Mouse (Mus musculus) liver, embryonic 16.5 days (tissue): ENCODE results near the gene Mipol1. TPM values are rescaled to one million over a fixed set of nuclear protein-coding genes. Genes with fewer than 3 reads are reported as not detected.
"Not testable (repeated sequence)": the region's sequence is repeated elsewhere in the genome, so short reads cannot be mapped to it uniquely, and the experiment has no call there.

Experiments
- ATAC-seq: fragments of 200-750 bp; cut with Nextera tagmentation; 2 replicates; pipeline ENCODE4 v1.8.0; 2017; ENCODE audit warnings: low read depth, mild to moderate bottlenecking, moderate number of reproducible peaks, moderate library complexity
- H3K27ac ChIP-seq: fragments of 300-500 bp; sonication (generic); 2 replicates; pipeline ENCODE4 v1.5.1; 2014; ENCODE audit warnings: mild to moderate bottlenecking, low read length
- H3K27me3 ChIP-seq: fragments of 300-500 bp; sonication (generic); 2 replicates; pipeline ENCODE4 v1.6.1; 2014; ENCODE audit warnings: low read depth, low read length, mixed read lengths; ENCODE audit not compliant: control insufficient read depth, insufficient read depth
- H3K36me3 ChIP-seq: fragments of 300-500 bp; sonication (generic); 2 replicates; pipeline ENCODE4 v1.6.1; 2014; ENCODE audit warnings: mild to moderate bottlenecking; ENCODE audit not compliant: control insufficient read depth, insufficient read depth
- H3K4me1 ChIP-seq: fragments of 300-500 bp; sonication (generic); 2 replicates; pipeline ENCODE4 v1.6.1; 2014; ENCODE audit warnings: low read depth, low read length, mixed read lengths; ENCODE audit not compliant: control insufficient read depth
- H3K4me2 ChIP-seq: fragments of 300-500 bp; sonication (generic); 2 replicates; pipeline ENCODE4 v1.6.1; 2014; ENCODE audit warnings: low read depth, low read length, mixed read lengths
- H3K4me3 ChIP-seq: fragments of 300-500 bp; sonication (generic); 2 replicates; pipeline ENCODE4 v1.5.1; 2014; ENCODE audit warnings: low read depth, mild to moderate bottlenecking, low read length
- H3K9ac ChIP-seq: fragments of 300-500 bp; sonication (generic); 2 replicates; pipeline ENCODE4 v1.6.1; 2014; ENCODE audit warnings: low read depth, low read length
- H3K9me3 ChIP-seq: fragments of 300-500 bp; sonication (generic); replicated peaks from 2 replicates; pipeline ENCODE4 v1.6.1; 2016; ENCODE audit warnings: low read length; ENCODE audit not compliant: control insufficient read depth
- WGBS: fragments of 180-500 bp; shearing (Covaris S2); extraction: QIAGEN DNeasy Blood & Tissue Kit; methylation state at CpG from one replicate; pipeline ENCODE4 v1.1.7; 2014; ENCODE audit not compliant: insufficient replicate concordance; 5-methylcytosine and 5-hydroxymethylcytosine counted together
- polyA plus RNA-seq: library from polyadenylated mRNA; unstranded; fragments of >200 nt; fragmentation: Nextera tagmentation; extraction: Ambion mirVana; gene quantifications from 2 replicates; pipeline ENCODE4 v1.2.1, GENCODE M21; 2015

Gene Mipol1
- polyA plus RNA-seq, 1 experiment from 2014 or later = 2.7 TPM

DNA sequence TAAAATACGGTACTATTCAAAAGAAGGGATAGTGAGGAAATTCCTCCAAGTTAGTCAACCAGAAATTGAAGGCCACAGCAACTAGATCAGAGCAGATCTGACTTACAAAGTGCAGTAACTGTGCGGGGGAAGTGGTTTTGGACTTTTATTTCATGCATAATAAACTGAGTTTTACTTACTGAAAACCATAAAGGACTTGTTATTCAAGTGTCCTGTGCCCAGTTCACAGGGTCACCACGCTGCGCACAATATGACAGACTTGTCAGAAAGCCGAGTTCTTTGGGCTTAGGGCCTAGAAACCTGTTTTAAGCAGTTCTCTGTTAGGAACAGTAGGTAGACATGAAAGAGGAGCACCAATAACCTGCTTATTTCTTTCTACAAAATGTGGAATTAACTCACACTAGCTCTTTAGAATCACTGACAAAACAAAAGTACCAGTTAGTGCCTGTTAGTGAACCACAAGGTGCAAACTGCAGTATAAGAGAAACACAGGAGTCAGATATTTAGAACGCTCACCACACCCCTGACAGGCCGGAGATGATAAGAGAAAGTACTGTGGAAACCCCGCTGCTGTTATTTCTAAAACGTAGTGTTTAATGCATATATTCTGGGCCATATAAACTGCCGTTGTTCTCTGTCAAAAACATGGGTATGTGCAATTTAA, 32.7 kb upstream of the Mipol1 start, which contains the start of gene Slc25a21:
Gene Slc25a21 (minus strand): TSS at position 110 of the 664 bp plus-strand sequence.
- peak; percentile 84 for ATAC-seq
- peaks cover 15% of the 10 kb centered on the region for H3K4me1 ChIP-seq
- no peaks in the 10 kb centered on the region for H3K9me3 ChIP-seq
- H3K27ac ChIP-seq = peak within 1 kb of the TSS; percentile 95
- no peaks in the 10 kb centered on the region for H3K36me3 ChIP-seq
- WGBS = 19% methylated on average over 10 of the region's 10 CpGs
- peak within 1 kb of the TSS; percentile 97 for H3K9ac ChIP-seq
- H3K4me2 ChIP-seq = peak within 1 kb of the TSS; percentile 77
- peak within 1 kb of the TSS; percentile 87 for H3K4me3 ChIP-seq
- no peaks in the 10 kb centered on the region for H3K27me3 ChIP-seq

DNA sequence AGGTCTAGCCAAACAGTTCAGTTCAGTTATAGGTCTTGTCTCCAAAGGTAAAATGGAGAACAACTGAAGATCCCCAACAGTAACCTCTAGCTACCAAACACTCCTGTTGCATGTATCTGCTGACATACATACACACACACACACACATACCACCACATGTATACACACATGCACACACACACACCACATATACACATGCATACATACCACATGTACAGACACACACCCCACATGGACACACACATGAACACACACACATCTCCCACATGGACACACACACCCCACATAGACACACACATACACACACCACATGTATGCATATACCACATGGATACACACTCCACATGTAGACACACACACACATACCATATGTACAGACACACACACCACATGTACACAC, 32.0 kb upstream of the Mipol1 start:
- Histone ChIP-seq H3K4me3 (peak overlapping the region; percentile 17), H3K4me2 (peak overlapping the region; percentile 77), H3K36me3 (no peaks in the 10 kb centered on the region), H3K9ac (peak overlapping the region; percentile 48), H3K4me1 (peaks cover 11% of the 10 kb centered on the region), H3K27ac (peak overlapping the region; percentile 89), H3K27me3 (no peaks in the 10 kb centered on the region), H3K9me3 (no peaks in the 10 kb centered on the region)
- no peak for ATAC-seq

DNA sequence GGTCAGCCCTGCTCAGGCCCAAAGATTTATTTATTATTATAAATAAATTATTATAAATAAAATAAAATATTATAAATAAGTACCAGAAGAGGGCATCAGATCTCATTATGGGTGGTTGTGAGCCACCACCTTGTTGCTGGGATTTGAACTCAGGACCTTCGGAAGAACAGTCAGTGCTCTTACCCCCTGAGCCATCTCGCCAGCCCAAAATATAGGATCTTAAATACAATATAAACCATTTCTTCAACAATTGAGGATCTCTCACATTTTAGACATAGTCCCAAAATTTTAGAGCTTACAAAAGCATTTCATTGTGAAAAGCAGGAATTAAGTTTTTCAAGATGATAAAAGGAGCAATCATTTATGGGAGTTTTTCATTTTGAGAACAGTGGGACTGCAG, 30.8 kb upstream of the Mipol1 start:
- H3K4me3 ChIP-seq = no peak overlapping the region
- no peak overlapping the region for H3K9ac ChIP-seq
- no peaks in the 10 kb centered on the region for H3K27me3 ChIP-seq
- no peaks in the 10 kb centered on the region for H3K36me3 ChIP-seq
- peaks cover 9% of the 10 kb centered on the region for H3K4me1 ChIP-seq
- no peak overlapping the region for H3K27ac ChIP-seq
- ATAC-seq = no peak
- no peak overlapping the region for H3K4me2 ChIP-seq
- 84% methylated on average over 2 of the region's 2 CpGs for WGBS
- H3K9me3 ChIP-seq = no peaks in the 10 kb centered on the region

DNA sequence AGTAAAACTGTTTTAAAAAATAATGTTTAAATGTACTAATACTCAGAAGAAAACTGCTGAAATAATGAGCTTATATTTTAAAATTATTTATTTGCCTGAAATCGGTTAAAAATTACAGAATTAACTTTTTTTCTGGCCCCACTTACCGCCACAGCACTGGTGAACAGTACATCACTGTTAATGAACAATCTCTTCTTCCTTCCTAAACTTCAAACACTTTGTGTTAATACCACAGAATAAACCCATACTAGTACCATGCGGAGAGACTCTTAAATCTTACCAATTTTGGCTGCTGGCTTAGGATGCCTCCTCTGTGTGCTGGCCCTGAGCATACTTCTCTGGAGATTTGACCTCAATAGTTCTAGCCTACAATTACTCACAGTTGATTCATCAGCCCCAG, 28.3 kb upstream of the Mipol1 start:
- ATAC-seq = no peak
- Histone ChIP-seq H3K27me3 (no peaks in the 10 kb centered on the region), H3K9me3 (no peaks in the 10 kb centered on the region), H3K4me3 (no peak overlapping the region), H3K9ac (no peak overlapping the region), H3K36me3 (no peaks in the 10 kb centered on the region), H3K4me1 (peaks cover 8% of the 10 kb centered on the region), H3K27ac (no peak overlapping the region), H3K4me2 (no peak overlapping the region)
- WGBS = 83% methylated on average over 3 of the region's 3 CpGs

DNA sequence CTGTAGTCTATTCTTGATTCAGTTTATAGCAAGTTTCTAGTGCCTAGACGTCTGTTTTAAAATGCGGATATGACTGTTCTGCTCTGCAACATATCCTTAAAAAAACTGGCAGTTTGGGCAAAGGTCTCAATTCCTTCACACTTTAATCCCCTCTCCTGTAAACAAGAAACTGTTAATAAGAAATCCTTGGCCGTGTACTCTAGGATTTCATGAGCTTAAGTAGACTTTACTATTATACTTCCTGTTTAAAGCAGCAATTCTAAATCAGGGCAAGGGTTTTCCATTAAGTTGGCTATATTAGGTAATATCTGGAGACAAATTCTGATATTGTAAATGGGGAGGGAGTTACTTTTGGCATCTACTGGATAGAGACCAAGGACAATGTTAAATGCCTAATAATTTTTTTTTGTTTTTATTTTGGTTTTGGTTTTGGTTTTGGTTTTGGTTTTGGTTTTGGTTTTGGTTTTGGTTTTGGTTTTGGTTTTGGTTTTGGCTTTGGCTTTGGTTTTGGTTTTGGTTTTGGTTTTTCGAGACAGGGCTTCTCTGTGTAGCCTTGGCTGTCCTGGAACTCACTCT, 25.9 kb upstream of the Mipol1 start:
- no peaks in the 10 kb centered on the region for H3K9me3 ChIP-seq
- H3K9ac ChIP-seq = no peak overlapping the region
- H3K36me3 ChIP-seq = no peaks in the 10 kb centered on the region
- no peak overlapping the region for H3K4me2 ChIP-seq
- no peaks in the 10 kb centered on the region; the same call in 1 of the 2 replicates for H3K4me1 ChIP-seq
- ATAC-seq = no peak
- no peak overlapping the region for H3K27ac ChIP-seq
- H3K4me3 ChIP-seq = no peak overlapping the region
- no peaks in the 10 kb centered on the region for H3K27me3 ChIP-seq
- WGBS = 66% methylated on average over 4 of the region's 4 CpGs

DNA sequence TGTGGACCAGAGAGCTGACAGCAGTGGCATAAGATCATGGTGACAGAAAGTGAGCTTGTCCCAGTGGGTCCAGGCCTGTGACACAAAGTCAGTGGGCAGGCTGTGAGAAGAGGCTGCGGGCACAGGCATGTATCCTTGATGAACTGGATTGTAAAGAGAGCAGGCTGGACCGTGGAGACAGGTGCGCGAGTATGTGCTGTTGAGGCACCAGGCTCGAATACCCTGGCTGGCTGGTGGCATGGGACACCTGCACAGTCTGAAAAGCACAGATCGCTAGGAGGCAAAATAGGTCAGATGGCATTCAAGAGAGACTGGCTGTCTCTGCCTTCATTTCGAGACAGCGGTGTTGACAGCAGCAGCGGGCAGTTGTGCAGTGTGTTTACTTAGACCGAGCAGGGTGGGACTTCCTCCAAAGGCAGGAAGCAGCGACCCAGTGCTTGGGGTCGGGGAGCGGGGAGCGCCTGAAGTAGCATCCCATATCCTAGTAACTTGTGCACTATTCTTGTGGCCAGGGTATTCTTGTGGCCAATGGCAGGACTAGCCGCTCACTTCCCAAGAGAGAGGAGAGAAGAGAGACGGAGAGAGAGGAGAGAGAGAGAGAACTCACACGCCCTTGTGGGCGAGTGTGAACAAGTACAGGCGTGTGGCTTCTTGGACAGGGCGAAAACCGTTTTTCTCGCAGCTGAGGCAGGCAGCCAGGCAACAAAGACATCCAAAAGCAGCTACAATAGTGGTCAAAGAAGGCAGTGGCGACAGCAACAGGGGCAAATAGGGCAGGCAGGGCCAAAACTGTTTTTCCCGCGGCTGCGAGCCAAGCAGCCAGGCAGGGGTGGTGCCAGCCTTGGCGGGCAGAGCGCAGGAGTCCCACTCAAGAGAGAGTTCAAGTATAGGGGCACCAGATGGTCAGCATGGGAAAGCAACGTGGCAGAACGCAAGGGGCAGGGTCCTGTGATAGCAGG, 18.6 kb upstream of the Mipol1 start:
- Histone ChIP-seq H3K9ac (peak overlapping the region; percentile 74), H3K27me3 (no peaks in the 10 kb centered on the region), H3K4me3 (peak overlapping the region; percentile 70), H3K4me2 (peak overlapping the region; percentile 87), H3K36me3 (no peaks in the 10 kb centered on the region), H3K9me3 (no peaks in the 10 kb centered on the region), H3K4me1 (peaks cover 14% of the 10 kb centered on the region), H3K27ac (peak overlapping the region; percentile 69)
- peak; percentile 78 for ATAC-seq
- 6% methylated on average over 30 of the region's 30 CpGs for WGBS

DNA sequence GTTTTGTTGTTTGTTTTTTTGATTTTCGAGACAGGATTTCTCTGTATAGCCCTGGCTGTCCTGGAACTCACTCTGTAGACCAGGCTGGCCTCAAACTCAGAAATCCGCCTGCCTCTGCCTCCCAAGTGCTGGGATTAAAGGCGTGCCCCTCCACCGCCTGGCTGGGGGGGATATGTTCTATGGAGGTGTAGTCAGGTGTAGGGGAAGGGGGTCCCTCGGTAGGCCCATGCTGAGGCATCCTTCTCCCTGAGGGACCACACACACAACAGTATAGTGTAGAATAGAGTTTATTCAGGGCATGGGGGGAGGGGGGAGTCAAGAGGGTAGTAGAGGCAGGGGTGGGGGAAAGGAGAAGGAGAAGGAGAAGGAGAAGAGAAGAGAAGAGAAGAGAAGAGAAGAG, 17.8 kb upstream of the Mipol1 start:
- 57% methylated on average over 5 of the region's 5 CpGs for WGBS
- not testable (repeated sequence) for ATAC-seq

DNA sequence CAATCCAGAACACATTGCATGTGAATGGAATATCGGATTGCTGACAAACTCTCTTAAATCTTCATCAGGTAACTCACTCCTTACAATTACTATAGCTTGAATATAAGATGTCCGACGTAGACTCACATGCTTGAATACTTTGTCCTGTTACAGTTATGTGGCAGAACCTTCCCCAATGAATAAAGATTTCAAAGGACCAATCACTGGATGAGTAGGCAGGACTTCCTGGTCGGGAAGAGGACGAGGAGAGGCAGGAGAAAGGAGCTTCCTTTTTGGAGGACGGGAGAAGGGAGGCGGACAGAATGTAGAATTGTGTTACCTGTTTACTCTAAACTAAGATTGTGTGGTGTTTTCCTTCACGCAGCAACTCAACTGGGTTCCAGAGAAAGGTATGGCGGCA, 3.8 kb upstream of the Mipol1 start:
- H3K27ac ChIP-seq = no peak overlapping the region
- 79% methylated on average over 9 of the region's 9 CpGs for WGBS

More for the DNA sequence above, 17.8 kb upstream of the Mipol1 start:
- H3K27me3 ChIP-seq, H3K27ac ChIP-seq, H3K4me3 ChIP-seq, H3K36me3 ChIP-seq, H3K9me3 ChIP-seq, H3K4me2 ChIP-seq, H3K9ac ChIP-seq: not testable (repeated sequence)
- H3K4me1 ChIP-seq = peaks cover 14% of the 10 kb centered on the region

More for the DNA sequence above, 3.8 kb upstream of the Mipol1 start:
- Histone ChIP-seq H3K9me3 (no peaks in the 10 kb centered on the region), H3K27me3 (no peaks in the 10 kb centered on the region), H3K9ac (no peak overlapping the region), H3K4me3 (no peak overlapping the region), H3K4me1 (peaks cover 3% of the 10 kb centered on the region), H3K4me2 (no peak overlapping the region), H3K36me3 (no peaks in the 10 kb centered on the region)
- no peak for ATAC-seq
